Mouse (Mus musculus) heart, embryonic 12.5 days (tissue): Measurements from ENCODE around the gene Zfp978. TPM values are rescaled to one million over a fixed set of nuclear protein-coding genes. Genes with fewer than 3 reads are reported as not detected.
"Not testable (repeated sequence)": the region's sequence is repeated elsewhere in the genome, so short reads cannot be mapped to it uniquely, and the experiment has no call there.

ENCODE experiments used
- ATAC-seq: fragments of 200-750 bp; cut with Nextera tagmentation; 2 replicates; pipeline ENCODE4 v1.8.0; 2017; ENCODE audit warnings: moderate TSS enrichment, moderate library complexity; ENCODE audit not compliant: insufficient number of reproducible peaks, low FRiP score
- H3K27ac ChIP-seq: fragments of 300-500 bp; sonication (generic); 2 replicates; pipeline ENCODE4 v1.5.1; 2016; ENCODE audit warnings: mild to moderate bottlenecking, moderate library complexity; ENCODE audit not compliant: poor library complexity, severe bottlenecking
- H3K27me3 ChIP-seq: fragments of 300-500 bp; sonication (generic); replicated peaks from 2 replicates; pipeline ENCODE4 v1.6.1; 2016; ENCODE audit warnings: mild to moderate bottlenecking, moderate library complexity
- H3K36me3 ChIP-seq: fragments of 300-500 bp; sonication (generic); 2 replicates; pipeline ENCODE4 v1.6.1; 2016; ENCODE audit warnings: mild to moderate bottlenecking, moderate library complexity
- H3K4me1 ChIP-seq: fragments of 300-500 bp; sonication (generic); replicated peaks from 2 replicates; pipeline ENCODE4 v1.6.1; 2016; ENCODE audit warnings: mild to moderate bottlenecking
- H3K4me2 ChIP-seq: fragments of 300-500 bp; sonication (generic); 2 replicates; pipeline ENCODE4 v1.6.1; 2016; ENCODE audit warnings: mild to moderate bottlenecking, moderate library complexity
- H3K4me3 ChIP-seq: fragments of 300-500 bp; sonication (generic); 2 replicates; pipeline ENCODE4 v1.5.1; 2016; ENCODE audit warnings: mild to moderate bottlenecking
- H3K9ac ChIP-seq: fragments of 300-500 bp; sonication (generic); 2 replicates; pipeline ENCODE4 v1.6.1; 2016; ENCODE audit warnings: mild to moderate bottlenecking, moderate library complexity
- H3K9me3 ChIP-seq: fragments of 300-500 bp; sonication (generic); replicated peaks from 2 replicates; pipeline ENCODE4 v1.6.1; 2016; ENCODE audit warnings: mild to moderate bottlenecking, moderate library complexity
- WGBS: fragments of 180-500 bp; shearing (Covaris S2); methylation state at CpG from one replicate; pipeline ENCODE4 v1.1.7; 2016; 5-methylcytosine and 5-hydroxymethylcytosine counted together
- polyA plus RNA-seq: library from polyadenylated mRNA; unstranded; fragments of >200 nt; fragmentation: Nextera tagmentation; extraction: Ambion mirVana; gene quantifications from 2 replicates; pipeline ENCODE4 v1.2.1, GENCODE M21; 2016

Gene Zfp978
- polyA plus RNA-seq, 1 experiment from 2014 or later = 0.49 TPM

- H3K4me1 ChIP-seq, H3K4me2 ChIP-seq, H3K9ac ChIP-seq, H3K27me3 ChIP-seq, ATAC-seq, H3K36me3 ChIP-seq, H3K4me3 ChIP-seq, H3K27ac ChIP-seq: not testable (repeated sequence)
- WGBS = 72% methylated on average over 4 of the region's 4 CpGs
- H3K9me3 ChIP-seq = peaks cover 25% of the 10 kb centered on the region
Observed at GRCm38 (mm10) chr4:147353626-147354025, 7.5 kb upstream of the Zfp978 start.

GRCm38 (mm10) chr4:147356042-147356441 lies 5.1 kb upstream of the Zfp978 start:
- H3K4me2 ChIP-seq, H3K9ac ChIP-seq, H3K9me3 ChIP-seq, H3K4me1 ChIP-seq, H3K4me3 ChIP-seq, H3K27ac ChIP-seq, H3K36me3 ChIP-seq, H3K27me3 ChIP-seq: not testable (repeated sequence)
- ATAC-seq = peak; percentile 55; the same call in 1 of the 2 replicates
- no CpG with 5 or more reads among the region's 3 CpGs for WGBS

GRCm38 (mm10) chr4:147357195-147357594 lies 3.9 kb upstream of the Zfp978 start:
- not testable (repeated sequence) for H3K27me3 ChIP-seq, H3K4me3 ChIP-seq, H3K9me3 ChIP-seq, H3K4me2 ChIP-seq, H3K27ac ChIP-seq, ATAC-seq, H3K36me3 ChIP-seq, H3K4me1 ChIP-seq, H3K9ac ChIP-seq
- no CpG with 5 or more reads among the region's 2 CpGs for WGBS

GRCm38 (mm10) chr4:147361872-147362271 lies 769 bp downstream of the Zfp978 start:
- not testable (repeated sequence) for H3K4me2 ChIP-seq, ATAC-seq
- WGBS = no CpG with 5 or more reads among the region's 1 CpGs

GRCm38 (mm10) chr4:147369564-147369963 lies 8.5 kb downstream of the Zfp978 start:
- not testable (repeated sequence) for H3K27me3 ChIP-seq, H3K9ac ChIP-seq, H3K4me3 ChIP-seq, H3K4me2 ChIP-seq, H3K4me1 ChIP-seq, H3K36me3 ChIP-seq, H3K9me3 ChIP-seq, H3K27ac ChIP-seq
- peak; percentile 59; the same call in 1 of the 2 replicates for ATAC-seq
- WGBS = no CpG with 5 or more reads among the region's 2 CpGs

More at GRCm38 (mm10) chr4:147361872-147362271, 769 bp downstream of the Zfp978 start:
- not testable (repeated sequence) for H3K9me3 ChIP-seq, H3K4me1 ChIP-seq, H3K27me3 ChIP-seq, H3K4me3 ChIP-seq, H3K9ac ChIP-seq, H3K27ac ChIP-seq, H3K36me3 ChIP-seq

GRCm38 (mm10) chr4:147383199-147383598 lies 22.1 kb downstream of the Zfp978 start:
- H3K27me3 ChIP-seq, H3K4me1 ChIP-seq, H3K36me3 ChIP-seq, H3K4me3 ChIP-seq, ATAC-seq, H3K9me3 ChIP-seq, H3K27ac ChIP-seq, H3K4me2 ChIP-seq, H3K9ac ChIP-seq: not testable (repeated sequence)
- 70% methylated on average over 4 of the region's 4 CpGs for WGBS

GRCm38 (mm10) chr4:147397201-147397600 lies 36.1 kb downstream of the Zfp978 start:
- not testable (repeated sequence) for ATAC-seq, H3K4me1 ChIP-seq, H3K9ac ChIP-seq, H3K27ac ChIP-seq, H3K36me3 ChIP-seq, H3K27me3 ChIP-seq, H3K4me2 ChIP-seq, H3K4me3 ChIP-seq
- H3K9me3 ChIP-seq = peaks cover 45% of the 10 kb centered on the region
- 77% methylated on average over 3 of the region's 3 CpGs for WGBS

- not testable (repeated sequence) for H3K27me3 ChIP-seq, H3K4me1 ChIP-seq, H3K36me3 ChIP-seq, ATAC-seq, H3K4me2 ChIP-seq, H3K27ac ChIP-seq, H3K9ac ChIP-seq, H3K4me3 ChIP-seq
- 67% methylated on average over 6 of the region's 6 CpGs for WGBS
- H3K9me3 ChIP-seq = peaks cover 49% of the 10 kb centered on the region
Observed at GRCm38 (mm10) chr4:147397934-147398682, 37.0 kb downstream of the Zfp978 start.

- not testable (repeated sequence) for H3K4me3 ChIP-seq, H3K36me3 ChIP-seq, ATAC-seq, H3K4me2 ChIP-seq, H3K27me3 ChIP-seq, H3K9ac ChIP-seq, H3K4me1 ChIP-seq, H3K27ac ChIP-seq
- H3K9me3 ChIP-seq = peaks cover 54% of the 10 kb centered on the region
- WGBS = 80% methylated on average over 1 of the region's 1 CpGs
Observed at GRCm38 (mm10) chr4:147398741-147399140, 37.6 kb downstream of the Zfp978 start.

- not testable (repeated sequence) for ATAC-seq, H3K36me3 ChIP-seq, H3K27me3 ChIP-seq, H3K4me3 ChIP-seq, H3K4me1 ChIP-seq, H3K27ac ChIP-seq, H3K9ac ChIP-seq, H3K4me2 ChIP-seq
- H3K9me3 ChIP-seq = peaks cover 62% of the 10 kb centered on the region
- 64% methylated on average over 3 of the region's 3 CpGs for WGBS
Observed at GRCm38 (mm10) chr4:147399505-147399904, 38.4 kb downstream of the Zfp978 start.

GRCm38 (mm10) chr4:147400031-147400847 lies 39.1 kb downstream of the Zfp978 start:
- H3K9ac ChIP-seq, H3K27me3 ChIP-seq, H3K4me3 ChIP-seq, H3K4me2 ChIP-seq, H3K4me1 ChIP-seq, H3K36me3 ChIP-seq, H3K27ac ChIP-seq: not testable (repeated sequence)
- WGBS = 80% methylated on average over 8 of the region's 8 CpGs
- ATAC-seq = peak; percentile 50; the same call in 1 of the 2 replicates
- H3K9me3 ChIP-seq = peaks cover 62% of the 10 kb centered on the region
